Mouse (Mus musculus) ovary, postnatal 14 days (tissue): ENCODE measurements around the gene Pla1a.

Experiments
- DNase-seq: peaks from one replicate; pipeline ENCODE4 v3.0.0; 2022; ENCODE audit warnings: low spot score

Pla1a gene

GRCm38 (mm10) chr16:38434295-38434795, 1.4 kb upstream of the Pla1a start:
- no peak for DNase-seq

GRCm38 (mm10) chr16:38433514-38433913, 569 bp upstream of the Pla1a start:
- DNase-seq: no peak

GRCm38 (mm10) chr16:38431446-38432185, 1.3 kb downstream of the Pla1a start:
- DNase-seq: no peak

- DNase-seq: no peak
These were observed 7.1 kb downstream of the Pla1a start for GRCm38 (mm10) chr16:38425799-38426198.

GRCm38 (mm10) chr16:38425374-38425773, 7.6 kb downstream of the Pla1a start:
- DNase-seq: no peak

GRCm38 (mm10) chr16:38414953-38415352, 18.0 kb downstream of the Pla1a start:
- no peak for DNase-seq

- no peak for DNase-seq
These were observed 24.5 kb downstream of the Pla1a start for GRCm38 (mm10) chr16:38408416-38408815.

GRCm38 (mm10) chr16:38407584-38407983, 25.4 kb downstream of the Pla1a start:
- DNase-seq: no peak

GRCm38 (mm10) chr16:38406708-38407107, 26.2 kb downstream of the Pla1a start:
- no peak for DNase-seq

- DNase-seq: no peak
These were observed 26.7 kb downstream of the Pla1a start for GRCm38 (mm10) chr16:38406293-38406692.

- no peak for DNase-seq
These were observed 29.3 kb downstream of the Pla1a start for GRCm38 (mm10) chr16:38403639-38404038.

- no peak for DNase-seq
These were observed 31.5 kb downstream of the Pla1a start for GRCm38 (mm10) chr16:38401468-38401867.

GRCm38 (mm10) chr16:38400311-38400960, 32.5 kb downstream of the Pla1a start:
- DNase-seq: no peak

- DNase-seq: peak; percentile 30
These were observed 33.3 kb downstream of the Pla1a start for GRCm38 (mm10) chr16:38399531-38400231.

- DNase-seq: no peak
These were observed 33.9 kb downstream of the Pla1a start for GRCm38 (mm10) chr16:38399076-38399475.

GRCm38 (mm10) chr16:38398266-38398665, 34.7 kb downstream of the Pla1a start:
- no peak for DNase-seq

GRCm38 (mm10) chr16:38396155-38396554, 36.8 kb downstream of the Pla1a start:
- DNase-seq: peak; percentile 55

GRCm38 (mm10) chr16:38395060-38395730, 37.8 kb downstream of the Pla1a start:
- no peak for DNase-seq

GRCm38 (mm10) chr16:38394191-38394618, 38.7 kb downstream of the Pla1a start:
- no peak for DNase-seq

- no peak for DNase-seq
These were observed 40.6 kb downstream of the Pla1a start for GRCm38 (mm10) chr16:38392126-38392894.

- no peak for DNase-seq
These were observed 42.6 kb downstream of the Pla1a start for GRCm38 (mm10) chr16:38390322-38390721.
